Mouse (Mus musculus): ENCODE data around the gene Ralgapa1. TPM values are rescaled to one million over a fixed set of nuclear protein-coding genes. Genes with fewer than 3 reads are reported as not detected.
"Not testable (repeated sequence)": the region's sequence is repeated elsewhere in the genome, so short reads cannot be mapped to it uniquely, and the experiment has no call there.

Gene Ralgapa1
- total RNA-seq, 1 experiment from 2014 or later = 53.3 TPM

DNA sequence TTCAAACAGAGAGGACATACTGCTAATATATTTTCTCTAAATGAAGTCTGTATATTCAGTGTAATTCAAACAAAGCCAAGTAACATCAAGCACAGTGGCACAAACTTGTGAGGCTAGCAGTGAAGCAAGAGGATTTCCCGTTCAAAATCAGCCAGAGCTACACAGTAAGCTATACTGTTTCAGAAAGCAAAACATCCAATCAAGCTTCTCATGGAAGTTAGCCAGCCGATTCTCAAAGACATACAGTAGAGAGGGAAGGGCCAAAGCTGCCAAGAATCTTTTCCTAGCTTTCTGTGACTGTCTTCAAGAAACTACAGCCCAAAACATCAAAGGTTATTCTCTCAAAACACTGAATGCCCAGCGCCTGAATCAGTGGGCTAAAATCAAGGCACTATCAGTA lies 15.9 kb downstream of the Ralgapa1 start:
- no peak for ATAC-seq (replicated peaks; ENCODE audit: low read depth, poor library complexity, severe bottlenecking)

DNA sequence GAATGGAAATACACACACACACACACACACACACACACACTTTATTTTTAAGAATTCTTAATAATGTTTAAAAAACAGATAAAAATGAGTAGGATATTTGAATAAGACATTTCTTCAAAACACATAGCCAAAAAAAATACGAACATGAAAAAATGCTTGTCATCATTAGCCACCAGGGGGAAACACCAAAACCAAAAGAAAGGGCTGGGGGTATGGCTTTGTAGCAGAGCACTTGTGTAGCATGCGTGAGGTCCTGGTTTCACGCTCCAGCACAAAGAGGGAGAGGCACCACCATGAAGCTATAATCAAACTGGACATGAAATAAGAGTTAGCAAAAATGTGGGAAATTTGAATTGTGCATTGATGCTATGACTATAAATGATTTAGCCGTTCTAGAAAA lies 19.8 kb downstream of the Ralgapa1 start:
- ATAC-seq (replicated peaks; ENCODE audit: low read depth, poor library complexity, severe bottlenecking) = 0 out of 2 replicates have a peak, but pooled peaks have one; percentile 47

DNA sequence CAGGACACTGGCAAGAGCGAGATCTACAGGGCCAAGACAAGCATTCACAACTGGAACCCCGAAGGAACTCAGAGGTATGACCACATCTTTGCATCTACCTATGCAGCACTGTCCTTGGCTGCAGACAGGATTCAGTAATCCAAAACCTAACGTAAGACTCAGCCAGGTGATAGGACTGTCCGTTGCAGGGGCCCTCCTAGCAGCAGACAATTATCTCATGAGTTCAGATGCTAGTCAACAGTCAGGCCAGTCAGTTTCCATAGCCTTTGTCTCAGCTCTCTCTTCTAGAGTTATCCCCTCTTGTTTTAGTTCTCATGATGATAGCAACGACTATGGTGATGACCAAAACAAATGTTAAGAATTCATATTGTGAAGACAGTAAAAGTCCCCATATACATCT lies 20.8 kb downstream of the Ralgapa1 start:
- ATAC-seq (replicated peaks; ENCODE audit: low read depth, poor library complexity, severe bottlenecking) = no peak

- ATAC-seq (replicated peaks; ENCODE audit: low read depth, poor library complexity, severe bottlenecking) = no peak
These were observed 22.2 kb downstream of the Ralgapa1 start for GRCm38 (mm10) chr12:55798745-55799144.

- ATAC-seq (replicated peaks; ENCODE audit: low read depth, poor library complexity, severe bottlenecking) = no peak
These were observed 23.9 kb downstream of the Ralgapa1 start for GRCm38 (mm10) chr12:55797103-55797502.

DNA sequence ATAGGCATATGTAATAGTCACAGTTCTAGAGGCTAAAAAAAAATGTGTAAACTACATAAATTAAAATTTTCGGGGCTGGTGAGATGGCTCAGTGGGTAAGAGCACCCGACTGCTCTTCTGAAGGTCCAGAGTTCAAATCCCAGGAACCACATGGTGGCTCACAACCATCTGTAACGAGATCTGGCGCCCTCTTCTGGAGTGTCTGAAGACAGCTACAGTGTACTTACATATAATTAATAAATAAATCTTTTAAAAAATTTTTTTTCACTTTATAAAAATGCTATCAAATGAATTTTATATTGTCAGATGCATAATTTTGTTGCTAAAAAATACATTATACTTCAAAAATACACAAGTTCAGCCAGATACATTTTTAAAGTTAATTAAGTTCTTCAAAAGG lies 26.5 kb downstream of the Ralgapa1 start:
- not testable (repeated sequence) for ATAC-seq (replicated peaks; ENCODE audit: low read depth, poor library complexity, severe bottlenecking)

- peak; percentile 58; the same call in 1 of the 2 replicates for ATAC-seq (replicated peaks; ENCODE audit: low read depth, poor library complexity, severe bottlenecking)
These were observed 35.7 kb downstream of the Ralgapa1 start for GRCm38 (mm10) chr12:55785252-55785651.

- no peak for ATAC-seq (replicated peaks; ENCODE audit: low read depth, poor library complexity, severe bottlenecking)
These were observed 38.3 kb downstream of the Ralgapa1 start for GRCm38 (mm10) chr12:55782662-55783061.

GRCm38 (mm10) chr12:55778301-55778700 lies 42.7 kb downstream of the Ralgapa1 start:
- ATAC-seq (replicated peaks; ENCODE audit: low read depth, poor library complexity, severe bottlenecking) = peak; percentile 72

- no peak for ATAC-seq (replicated peaks; ENCODE audit: low read depth, poor library complexity, severe bottlenecking)
These were observed 43.6 kb downstream of the Ralgapa1 start for GRCm38 (mm10) chr12:55777356-55777755.

- ATAC-seq (replicated peaks; ENCODE audit: low read depth, poor library complexity, severe bottlenecking) = peak; percentile 76
These were observed 46.7 kb downstream of the Ralgapa1 start for GRCm38 (mm10) chr12:55774316-55774715.

DNA sequence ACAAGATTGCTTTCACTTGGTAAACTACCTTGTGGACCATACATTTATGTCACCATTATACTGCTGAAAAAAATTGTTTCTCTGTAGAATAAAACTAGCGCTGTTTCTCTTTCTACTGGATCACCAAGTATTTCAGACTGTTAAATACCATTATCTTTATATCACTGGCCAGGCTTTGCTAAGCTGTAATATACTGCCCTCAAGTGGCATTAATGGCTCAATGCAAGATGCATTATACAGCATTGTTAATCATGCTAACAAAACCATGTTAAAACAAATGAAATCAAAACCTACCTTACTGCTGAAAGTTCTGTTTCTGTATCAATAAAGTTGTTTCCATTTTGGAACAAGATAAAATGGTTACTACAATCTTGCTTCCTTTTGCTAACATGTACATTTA lies 100.6 kb downstream of the Ralgapa1 start:
- peak; percentile 81 for ATAC-seq (replicated peaks; ENCODE audit: low read depth, poor library complexity, severe bottlenecking)

DNA sequence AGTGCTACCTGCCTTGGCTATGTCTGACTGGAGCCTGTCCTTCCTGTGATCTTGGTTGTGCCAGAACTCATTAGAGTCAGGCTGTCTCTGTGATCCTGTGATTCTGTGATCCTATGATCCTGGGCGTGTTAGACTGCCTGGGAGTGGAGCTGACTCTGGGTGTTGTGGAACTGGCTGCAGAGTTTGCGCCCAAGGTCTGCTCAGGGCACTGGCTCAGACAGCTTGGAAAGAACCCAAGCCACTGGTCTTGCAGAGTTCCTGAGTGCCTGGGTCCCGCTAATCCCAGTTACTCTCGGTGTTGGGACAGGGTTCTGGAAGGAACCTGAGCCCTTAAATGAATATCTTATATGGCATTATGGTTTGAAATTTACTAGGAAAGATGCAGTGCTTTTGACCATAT lies 115.1 kb downstream of the Ralgapa1 start:
- ATAC-seq (replicated peaks; ENCODE audit: low read depth, poor library complexity, severe bottlenecking) = no peak

GRCm38 (mm10) chr12:55666699-55667098 lies 154.3 kb downstream of the Ralgapa1 start:
- no peak for ATAC-seq (replicated peaks; ENCODE audit: low read depth, poor library complexity, severe bottlenecking)

DNA sequence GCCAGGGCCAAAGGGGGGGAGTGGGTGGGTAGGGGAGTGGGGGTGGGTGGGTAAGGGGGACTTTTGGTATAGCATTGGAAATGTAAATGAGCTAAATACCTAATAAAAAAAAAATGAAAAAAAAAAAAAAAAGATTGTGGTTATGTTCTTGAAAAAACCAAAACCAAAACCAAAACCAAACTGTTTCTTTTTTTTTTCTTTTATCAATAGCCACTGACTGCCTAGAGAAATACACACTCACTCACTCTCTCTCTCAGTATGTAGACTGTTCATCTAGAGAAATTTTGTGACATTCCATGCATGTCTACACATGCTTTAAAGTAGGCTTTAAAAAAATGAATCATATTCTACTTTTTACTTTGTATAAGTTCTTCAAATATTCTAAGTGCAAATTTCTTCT lies 157.8 kb downstream of the Ralgapa1 start:
- not testable (repeated sequence) for ATAC-seq (replicated peaks; ENCODE audit: low read depth, poor library complexity, severe bottlenecking)

- ATAC-seq (replicated peaks; ENCODE audit: low read depth, poor library complexity, severe bottlenecking) = no peak
These were observed 172.9 kb downstream of the Ralgapa1 start for GRCm38 (mm10) chr12:55648011-55648525.

GRCm38 (mm10) chr12:55626711-55627110 lies 194.3 kb downstream of the Ralgapa1 start:
- ATAC-seq (replicated peaks; ENCODE audit: low read depth, poor library complexity, severe bottlenecking) = no peak

DNA sequence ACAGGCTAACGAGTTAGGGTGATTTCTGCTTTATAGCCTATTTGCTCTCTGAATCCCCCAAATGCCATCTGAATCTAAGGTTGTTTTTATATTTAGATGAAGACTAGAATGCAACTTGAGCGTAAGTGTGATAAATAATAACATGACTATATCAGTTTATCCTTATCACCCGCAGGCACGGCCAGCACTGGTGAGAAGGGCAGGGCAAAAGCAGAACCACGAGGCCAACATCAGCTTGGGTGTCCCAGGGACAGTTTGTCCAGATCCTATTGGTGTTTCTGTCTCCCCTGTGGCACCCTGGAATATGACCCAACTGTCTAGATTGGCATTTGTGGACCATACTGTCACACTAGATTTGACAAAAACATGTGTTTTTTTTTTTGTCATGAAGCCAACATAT lies 197.7 kb downstream of the Ralgapa1 start:
- no peak for ATAC-seq (replicated peaks; ENCODE audit: low read depth, poor library complexity, severe bottlenecking)

GRCm38 (mm10) chr12:55622615-55623245 lies 198.2 kb downstream of the Ralgapa1 start:
- no peak for ATAC-seq (replicated peaks; ENCODE audit: low read depth, poor library complexity, severe bottlenecking)

GRCm38 (mm10) chr12:55620321-55620720 lies 200.6 kb downstream of the Ralgapa1 start:
- ATAC-seq (replicated peaks; ENCODE audit: low read depth, poor library complexity, severe bottlenecking) = no peak

- no peak for ATAC-seq (replicated peaks; ENCODE audit: low read depth, poor library complexity, severe bottlenecking)
These were observed 210.2 kb downstream of the Ralgapa1 start for GRCm38 (mm10) chr12:55610812-55611211.

DNA sequence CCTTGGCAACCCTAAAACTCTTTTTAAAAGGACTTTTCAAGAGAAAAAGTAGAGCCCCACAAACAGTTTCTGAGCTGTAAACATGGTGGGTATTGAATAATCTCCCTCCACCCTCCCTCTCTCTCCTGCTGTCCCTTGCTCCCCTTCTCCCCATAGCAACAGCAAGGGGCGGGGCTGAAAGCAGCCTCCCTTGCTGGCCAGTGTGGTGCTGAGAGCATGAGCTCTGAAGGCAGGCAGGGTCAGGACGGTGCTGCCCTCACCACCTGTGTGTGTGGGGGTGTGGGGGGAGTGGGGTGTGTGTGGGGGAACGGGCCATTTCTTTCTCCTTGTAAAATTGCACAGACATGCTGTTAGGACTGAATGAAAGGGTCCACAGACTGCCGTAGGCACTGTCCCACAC lies 213.1 kb downstream of the Ralgapa1 start:
- ATAC-seq (replicated peaks; ENCODE audit: low read depth, poor library complexity, severe bottlenecking) = no peak

Measured in common myeloid progenitor, adult 5-6 weeks (primary cell).